Mouse (Mus musculus): ENCODE results near the gene Usp21. TPM values are rescaled to one million over a fixed set of nuclear protein-coding genes. Genes with fewer than 3 reads are reported as not detected.
"Not testable (repeated sequence)": the region's sequence is repeated elsewhere in the genome, so short reads cannot be mapped to it uniquely, and the experiment has no call there.

The Usp21 gene
- polyA plus RNA-seq, 1 experiment from 2014 or later = 105 TPM

GRCm38 (mm10) chr1:171246709-171247452, 40.9 kb downstream of the Usp21 start:
- Histone ChIP-seq H3K4me2 (ENCODE audit: low read length) (peak overlapping the region; percentile 72), H3K4me1 (ENCODE audit: control insufficient read depth, insufficient read depth, low read length) (peaks cover 26% of the 10 kb centered on the region), H3K4me3 (ENCODE audit: low read depth, low read length) (peak overlapping the region; percentile 81), H3K27me3 (ENCODE audit: control insufficient read depth, insufficient read depth, low read depth, low read length) (no peaks in the 10 kb centered on the region), H3K9me3 (replicated peaks; ENCODE audit: control insufficient read depth, low read length, poor library complexity, severe bottlenecking) (no peaks in the 10 kb centered on the region), H3K27ac (ENCODE audit: low read length) (peak overlapping the region; percentile 75), H3K9ac (ENCODE audit: low read depth, low read length) (peak overlapping the region; percentile 91), H3K36me3 (ENCODE audit: control insufficient read depth, insufficient read depth, low read length) (peaks cover 2% of the 10 kb centered on the region; the same call in 1 of the 2 replicates)
- peak; percentile 94 for ATAC-seq
- under 1% methylated on average over 41 of the region's 41 CpGs for WGBS

GRCm38 (mm10) chr1:171245353-171245752, 42.4 kb downstream of the Usp21 start:
- H3K9me3 ChIP-seq (replicated peaks; ENCODE audit: control insufficient read depth, low read length, poor library complexity, severe bottlenecking) = no peaks in the 10 kb centered on the region
- H3K27ac ChIP-seq (ENCODE audit: low read length) = no peak overlapping the region
- H3K9ac ChIP-seq (ENCODE audit: low read depth, low read length) = no peak overlapping the region
- no peak overlapping the region for H3K4me3 ChIP-seq (ENCODE audit: low read depth, low read length)
- peaks cover 17% of the 10 kb centered on the region for H3K4me1 ChIP-seq (ENCODE audit: control insufficient read depth, insufficient read depth, low read length)
- H3K4me2 ChIP-seq (ENCODE audit: low read length) = no peak overlapping the region
- 97% methylated on average over 8 of the region's 8 CpGs for WGBS
- ATAC-seq = no peak
- H3K36me3 ChIP-seq (ENCODE audit: control insufficient read depth, insufficient read depth, low read length) = peaks cover 13% of the 10 kb centered on the region
- no peaks in the 10 kb centered on the region for H3K27me3 ChIP-seq (ENCODE audit: control insufficient read depth, insufficient read depth, low read depth, low read length)

- ATAC-seq; H3K27me3 ChIP-seq (ENCODE audit: control insufficient read depth, insufficient read depth, low read depth, low read length); H3K4me2 ChIP-seq (ENCODE audit: low read length); H3K4me3 ChIP-seq (ENCODE audit: low read depth, low read length); H3K27ac ChIP-seq (ENCODE audit: low read length); H3K9me3 ChIP-seq (replicated peaks; ENCODE audit: control insufficient read depth, low read length, poor library complexity, severe bottlenecking); H3K9ac ChIP-seq (ENCODE audit: low read depth, low read length): not testable (repeated sequence)
- H3K4me1 ChIP-seq (ENCODE audit: control insufficient read depth, insufficient read depth, low read length) = peaks cover 11% of the 10 kb centered on the region
- H3K36me3 ChIP-seq (ENCODE audit: control insufficient read depth, insufficient read depth, low read length) = peaks cover 34% of the 10 kb centered on the region
- WGBS = 81% methylated on average over 12 of the region's 12 CpGs
Measured at GRCm38 (mm10) chr1:171241952-171242351, 45.8 kb downstream of the Usp21 start.

GRCm38 (mm10) chr1:171240911-171241310, 46.9 kb downstream of the Usp21 start:
- no peaks in the 10 kb centered on the region for H3K27me3 ChIP-seq (ENCODE audit: control insufficient read depth, insufficient read depth, low read depth, low read length)
- no peak overlapping the region for H3K9ac ChIP-seq (ENCODE audit: low read depth, low read length)
- ATAC-seq = no peak
- 89% methylated on average over 10 of the region's 10 CpGs for WGBS
- no peak overlapping the region for H3K4me2 ChIP-seq (ENCODE audit: low read length)
- H3K9me3 ChIP-seq (replicated peaks; ENCODE audit: control insufficient read depth, low read length, poor library complexity, severe bottlenecking) = no peaks in the 10 kb centered on the region
- peaks cover 6% of the 10 kb centered on the region for H3K4me1 ChIP-seq (ENCODE audit: control insufficient read depth, insufficient read depth, low read length)
- no peak overlapping the region for H3K27ac ChIP-seq (ENCODE audit: low read length)
- H3K4me3 ChIP-seq (ENCODE audit: low read depth, low read length) = no peak overlapping the region
- peaks cover 41% of the 10 kb centered on the region for H3K36me3 ChIP-seq (ENCODE audit: control insufficient read depth, insufficient read depth, low read length)

- no peak for ATAC-seq
- no peak overlapping the region for H3K4me3 ChIP-seq (ENCODE audit: low read depth, low read length)
- 81% methylated on average over 15 of the region's 15 CpGs for WGBS
Measured at GRCm38 (mm10) chr1:171239992-171240744, 47.6 kb downstream of the Usp21 start.

GRCm38 (mm10) chr1:171238463-171238862, 49.3 kb downstream of the Usp21 start:
- Histone ChIP-seq H3K4me3 (ENCODE audit: low read depth, low read length) (no peak overlapping the region), H3K4me1 (ENCODE audit: control insufficient read depth, insufficient read depth, low read length) (no peaks in the 10 kb centered on the region), H3K27ac (ENCODE audit: low read length) (no peak overlapping the region), H3K9ac (ENCODE audit: low read depth, low read length) (no peak overlapping the region), H3K9me3 (replicated peaks; ENCODE audit: control insufficient read depth, low read length, poor library complexity, severe bottlenecking) (no peaks in the 10 kb centered on the region), H3K36me3 (ENCODE audit: control insufficient read depth, insufficient read depth, low read length) (peaks cover 53% of the 10 kb centered on the region), H3K27me3 (ENCODE audit: control insufficient read depth, insufficient read depth, low read depth, low read length) (no peaks in the 10 kb centered on the region), H3K4me2 (ENCODE audit: low read length) (no peak overlapping the region)
- WGBS = 74% methylated on average over 14 of the region's 14 CpGs
- 0 out of 2 replicates have a peak, but pooled peaks have one; percentile 47 for ATAC-seq

More at GRCm38 (mm10) chr1:171239992-171240744, 47.6 kb downstream of the Usp21 start:
- Histone ChIP-seq H3K9ac (ENCODE audit: low read depth, low read length) (no peak overlapping the region), H3K9me3 (replicated peaks; ENCODE audit: control insufficient read depth, low read length, poor library complexity, severe bottlenecking) (no peaks in the 10 kb centered on the region), H3K36me3 (ENCODE audit: control insufficient read depth, insufficient read depth, low read length) (peaks cover 48% of the 10 kb centered on the region), H3K4me2 (ENCODE audit: low read length) (no peak overlapping the region), H3K27me3 (ENCODE audit: control insufficient read depth, insufficient read depth, low read depth, low read length) (no peaks in the 10 kb centered on the region), H3K4me1 (ENCODE audit: control insufficient read depth, insufficient read depth, low read length) (no peaks in the 10 kb centered on the region), H3K27ac (ENCODE audit: low read length) (no peak overlapping the region)

- Histone ChIP-seq H3K36me3 (ENCODE audit: control insufficient read depth, insufficient read depth, low read length) (peaks cover 53% of the 10 kb centered on the region), H3K4me3 (ENCODE audit: low read depth, low read length) (no peak overlapping the region), H3K4me2 (ENCODE audit: low read length) (no peak overlapping the region), H3K9ac (ENCODE audit: low read depth, low read length) (no peak overlapping the region), H3K4me1 (ENCODE audit: control insufficient read depth, insufficient read depth, low read length) (no peaks in the 10 kb centered on the region), H3K9me3 (replicated peaks; ENCODE audit: control insufficient read depth, low read length, poor library complexity, severe bottlenecking) (no peaks in the 10 kb centered on the region), H3K27me3 (ENCODE audit: control insufficient read depth, insufficient read depth, low read depth, low read length) (no peaks in the 10 kb centered on the region), H3K27ac (ENCODE audit: low read length) (no peak overlapping the region)
- WGBS = 75% methylated on average over 6 of the region's 6 CpGs
- ATAC-seq = no peak
Measured at GRCm38 (mm10) chr1:171237438-171237837, 50.4 kb downstream of the Usp21 start.

- Histone ChIP-seq H3K9me3 (replicated peaks; ENCODE audit: control insufficient read depth, low read length, poor library complexity, severe bottlenecking) (no peaks in the 10 kb centered on the region), H3K9ac (ENCODE audit: low read depth, low read length) (no peak overlapping the region), H3K4me3 (ENCODE audit: low read depth, low read length) (no peak overlapping the region), H3K27me3 (ENCODE audit: control insufficient read depth, insufficient read depth, low read depth, low read length) (no peaks in the 10 kb centered on the region), H3K4me1 (ENCODE audit: control insufficient read depth, insufficient read depth, low read length) (no peaks in the 10 kb centered on the region), H3K36me3 (ENCODE audit: control insufficient read depth, insufficient read depth, low read length) (peaks cover 45% of the 10 kb centered on the region), H3K27ac (ENCODE audit: low read length) (no peak overlapping the region), H3K4me2 (ENCODE audit: low read length) (no peak overlapping the region)
- WGBS = 90% methylated on average over 4 of the region's 4 CpGs
- ATAC-seq = no peak
Measured at GRCm38 (mm10) chr1:171235791-171236190, 52.0 kb downstream of the Usp21 start.

GRCm38 (mm10) chr1:171234538-171234937, 53.3 kb downstream of the Usp21 start:
- no peaks in the 10 kb centered on the region for H3K27me3 ChIP-seq (ENCODE audit: control insufficient read depth, insufficient read depth, low read depth, low read length)
- H3K4me1 ChIP-seq (ENCODE audit: control insufficient read depth, insufficient read depth, low read length) = no peaks in the 10 kb centered on the region
- no peak overlapping the region for H3K9ac ChIP-seq (ENCODE audit: low read depth, low read length)
- H3K9me3 ChIP-seq (replicated peaks; ENCODE audit: control insufficient read depth, low read length, poor library complexity, severe bottlenecking) = no peaks in the 10 kb centered on the region
- no peak overlapping the region for H3K27ac ChIP-seq (ENCODE audit: low read length)
- WGBS = 94% methylated on average over 4 of the region's 4 CpGs
- H3K4me2 ChIP-seq (ENCODE audit: low read length) = no peak overlapping the region
- no peak for ATAC-seq
- H3K36me3 ChIP-seq (ENCODE audit: control insufficient read depth, insufficient read depth, low read length) = peaks cover 34% of the 10 kb centered on the region
- no peak overlapping the region for H3K4me3 ChIP-seq (ENCODE audit: low read depth, low read length)

Data from midbrain, embryonic 16.5 days (tissue).